Mouse (Mus musculus): ENCODE data around the gene 4930562C15Rik. TPM values are rescaled to one million over a fixed set of nuclear protein-coding genes. Genes with fewer than 3 reads are reported as not detected.
A peak's percentile ranks its signal among the peaks of the same experiment; 100 is the strongest.
"Not testable (repeated sequence)": the region's sequence is repeated elsewhere in the genome, so short reads cannot be mapped to it uniquely, and the experiment has no call there.

Gene 4930562C15Rik
- not detected in 2 replicates for total RNA-seq (2017)

- ATAC-seq (replicated peaks; ENCODE audit: low read depth, poor library complexity, severe bottlenecking), result no peak
These were observed at the start of gene 4930562C15Rik for GRCm38 (mm10) chr16:4835191-4835590. Gene 4930562C15Rik (plus strand): TSS chr16:4835416.

GRCm38 (mm10) chr16:4785706-4786105 is 49.5 kb upstream of the 4930562C15Rik start:
- ATAC-seq (replicated peaks; ENCODE audit: low read depth, poor library complexity, severe bottlenecking), result no peak

- ATAC-seq (replicated peaks; ENCODE audit: low read depth, poor library complexity, severe bottlenecking), result no peak
These were observed 47.0 kb upstream of the 4930562C15Rik start for GRCm38 (mm10) chr16:4788176-4788575.

GRCm38 (mm10) chr16:4789311-4789768 is 45.9 kb upstream of the 4930562C15Rik start:
- peak; percentile 20 for ATAC-seq (replicated peaks; ENCODE audit: low read depth, poor library complexity, severe bottlenecking)

- peak; percentile 89 for ATAC-seq (replicated peaks; ENCODE audit: low read depth, poor library complexity, severe bottlenecking)
These were observed 45.2 kb upstream of the 4930562C15Rik start, which contains the start of gene Cdip1 for GRCm38 (mm10) chr16:4789810-4790559. Gene Cdip1 (minus strand): TSS chr16:4790292.

- ATAC-seq (replicated peaks; ENCODE audit: low read depth, poor library complexity, severe bottlenecking), result no peak
These were observed 43.9 kb upstream of the 4930562C15Rik start for GRCm38 (mm10) chr16:4791332-4791731.

GRCm38 (mm10) chr16:4796631-4797030 is 38.6 kb upstream of the 4930562C15Rik start:
- no peak for ATAC-seq (replicated peaks; ENCODE audit: low read depth, poor library complexity, severe bottlenecking)

- ATAC-seq (replicated peaks; ENCODE audit: low read depth, poor library complexity, severe bottlenecking), result no peak
These were observed 16.9 kb upstream of the 4930562C15Rik start for GRCm38 (mm10) chr16:4818349-4818748.

- ATAC-seq (replicated peaks; ENCODE audit: low read depth, poor library complexity, severe bottlenecking), result not testable (repeated sequence)
These were observed 10.8 kb upstream of the 4930562C15Rik start for GRCm38 (mm10) chr16:4824466-4824865.

GRCm38 (mm10) chr16:4827639-4828038 is 7.6 kb upstream of the 4930562C15Rik start:
- no peak for ATAC-seq (replicated peaks; ENCODE audit: low read depth, poor library complexity, severe bottlenecking)

- no peak for ATAC-seq (replicated peaks; ENCODE audit: low read depth, poor library complexity, severe bottlenecking)
These were observed 5.8 kb upstream of the 4930562C15Rik start for GRCm38 (mm10) chr16:4829271-4829900.

GRCm38 (mm10) chr16:4831650-4832419 is 3.4 kb upstream of the 4930562C15Rik start:
- ATAC-seq (replicated peaks; ENCODE audit: low read depth, poor library complexity, severe bottlenecking), result no peak; the same call in 1 of the 2 replicates

GRCm38 (mm10) chr16:4833858-4834257 is 1.4 kb upstream of the 4930562C15Rik start:
- ATAC-seq (replicated peaks; ENCODE audit: low read depth, poor library complexity, severe bottlenecking), result no peak

GRCm38 (mm10) chr16:4837631-4838030 is 2.4 kb downstream of the 4930562C15Rik start:
- no peak for ATAC-seq (replicated peaks; ENCODE audit: low read depth, poor library complexity, severe bottlenecking)

GRCm38 (mm10) chr16:4839552-4839951 is 4.3 kb downstream of the 4930562C15Rik start:
- ATAC-seq (replicated peaks; ENCODE audit: low read depth, poor library complexity, severe bottlenecking), result 0 out of 2 replicates have a peak, but pooled peaks have one; percentile 15

GRCm38 (mm10) chr16:4840231-4840630 is 5.0 kb downstream of the 4930562C15Rik start:
- no peak for ATAC-seq (replicated peaks; ENCODE audit: low read depth, poor library complexity, severe bottlenecking)

- ATAC-seq (replicated peaks; ENCODE audit: low read depth, poor library complexity, severe bottlenecking), result no peak
These were observed 11.8 kb downstream of the 4930562C15Rik start for GRCm38 (mm10) chr16:4847041-4847440.

- no peak for ATAC-seq (replicated peaks; ENCODE audit: low read depth, poor library complexity, severe bottlenecking)
These were observed 12.9 kb downstream of the 4930562C15Rik start for GRCm38 (mm10) chr16:4848090-4848489.

- no peak for ATAC-seq (replicated peaks; ENCODE audit: low read depth, poor library complexity, severe bottlenecking)
These were observed 15.1 kb downstream of the 4930562C15Rik start for GRCm38 (mm10) chr16:4850361-4850760.

GRCm38 (mm10) chr16:4850938-4851628 is 15.9 kb downstream of the 4930562C15Rik start:
- no peak for ATAC-seq (replicated peaks; ENCODE audit: low read depth, poor library complexity, severe bottlenecking)

Data from common myeloid progenitor, adult 5-6 weeks (primary cell).